Mouse (Mus musculus) Patski (cell line): Measurements from ENCODE around the gene Mgst1. TPM values are rescaled to one million over a fixed set of nuclear protein-coding genes. Genes with fewer than 3 reads are reported as not detected.
A peak's percentile ranks its signal among the peaks of the same experiment; 100 is the strongest.

ENCODE experiments used
- ATAC-seq: fragments of 100-300 bp; one replicate; pipeline ENCODE4 v1.8.0; 2021
- CTCF ChIA-PET: fragments of 350-600 bp; sonication (Branson Sonifier 250); formaldehyde crosslinking; loops from one replicate; lab custom pipeline; 2022; ENCODE audit warnings: inconsistent platforms; lab: Charles Lee
- POLR2A ChIA-PET: fragments of 350-600 bp; sonication (Branson Sonifier 250); formaldehyde crosslinking; loops from one replicate; lab custom pipeline; 2022; ENCODE audit warnings: antibody characterized with exemption, inconsistent platforms; lab: Charles Lee
- DNase-seq: peaks from one replicate; pipeline ENCODE4 v3.0.0-alpha.2; 2011; ENCODE audit warnings: low read depth, low spot score
- H3K27me3 ChIP-seq: fragments of 371-371 bp; one replicate; pipeline ENCODE4 v1.5.1; 2021
- CTCF ChIP-seq: fragments of 100-300 bp; IDR thresholded peaks from one replicate; pipeline ENCODE4 v1.5.1; 2021
- in situ Hi-C: fragments of 300-500 bp; cut with MboI; formaldehyde crosslinking; loops from 3 replicates; pipeline ENCODE4 v1.11.1; 2018; ENCODE audit warnings: low pct_unique_long_range_greater_than_20kb, mixed read lengths
- polyA plus RNA-seq: library from polyadenylated mRNA; unstranded; gene quantifications from one replicate; pipeline ENCODE4 v1.2.3, GENCODE M21; 2021

The Mgst1 gene
- 126 TPM for polyA plus RNA-seq

GRCm38 (mm10) chr6:138139930-138140329 is at the start of gene Mgst1:
Mgst1 (plus strand) TSS chr6:138140316.
- no peak for TF ChIP-seq CTCF
- in situ Hi-C loops, result no loop called here
- DNase-seq (no peak), ATAC-seq (peak; percentile 56)
- peaks cover 18% of the 10 kb centered on the region for H3K27me3 ChIP-seq
- CTCF ChIA-PET, result interaction anchor here (1.8 kb wide), 1 partner anchor 15 kb away, joined by 3 read pairs; no protein-coding TSS in a partner anchor
- POLR2A ChIA-PET, result no interaction called here

GRCm38 (mm10) chr6:138092432-138092831 is 47.7 kb upstream of the Mgst1 start:
- POLR2A ChIA-PET, result no interaction called here
- H3K27me3 ChIP-seq, result peaks cover 18% of the 10 kb centered on the region
- ATAC-seq (no peak), DNase-seq (no peak)
- in situ Hi-C loops, result no loop called here
- TF ChIP-seq CTCF, result no peak
- CTCF ChIA-PET, result interaction anchor here (1.3 kb wide), 1 partner anchor 15 kb away, joined by 3 read pairs; no protein-coding TSS in a partner anchor

- no peak for TF ChIP-seq CTCF
- CTCF ChIA-PET, result no interaction called here
- in situ Hi-C loops, result no loop called here
- peaks cover 15% of the 10 kb centered on the region for H3K27me3 ChIP-seq
- DNase-seq (no peak), ATAC-seq (no peak)
- POLR2A ChIA-PET, result no interaction called here
These were observed 45.1 kb upstream of the Mgst1 start for GRCm38 (mm10) chr6:138095060-138095459.

- in situ Hi-C loops, result no loop called here
These were observed 40.5 kb upstream of the Mgst1 start for GRCm38 (mm10) chr6:138099646-138100045.

GRCm38 (mm10) chr6:138101843-138102242 is 38.3 kb upstream of the Mgst1 start:
- peaks cover 2% of the 10 kb centered on the region for H3K27me3 ChIP-seq
- in situ Hi-C loops, result no loop called here
- DNase-seq (no peak), ATAC-seq (no peak)
- TF ChIP-seq CTCF, result no peak
- CTCF ChIA-PET, result no interaction called here
- POLR2A ChIA-PET, result no interaction called here

More at GRCm38 (mm10) chr6:138099646-138100045, 40.5 kb upstream of the Mgst1 start:
- no peak for ATAC-seq
- CTCF ChIA-PET, result no interaction called here
- DNase-seq, result no peak
- H3K27me3 ChIP-seq, result no peaks in the 10 kb centered on the region
- POLR2A ChIA-PET, result no interaction called here
- TF ChIP-seq CTCF, result no peak

- CTCF ChIA-PET, result no interaction called here
- H3K27me3 ChIP-seq, result peaks cover 4% of the 10 kb centered on the region
- no peak for DNase-seq
- POLR2A ChIA-PET, result no interaction called here
- in situ Hi-C loops, result no loop called here
- no peak for ATAC-seq
- TF ChIP-seq CTCF, result no peak
These were observed 37.2 kb upstream of the Mgst1 start for GRCm38 (mm10) chr6:138102940-138103339.

- ChIA-PET CTCF (interaction anchor here (1.2 kb wide), 1 partner anchor 17 kb away, joined by 3 read pairs; no protein-coding TSS in a partner anchor), POLR2A (no interaction called here)
- DNase-seq (no peak), ATAC-seq (no peak)
- no peak for TF ChIP-seq CTCF
- in situ Hi-C loops, result no loop called here
- peaks cover 4% of the 10 kb centered on the region for H3K27me3 ChIP-seq
These were observed 35.6 kb upstream of the Mgst1 start for GRCm38 (mm10) chr6:138104559-138104958.

- H3K27me3 ChIP-seq, result peaks cover 4% of the 10 kb centered on the region
- in situ Hi-C loops, result no loop called here
- ATAC-seq, result no peak
- POLR2A ChIA-PET, result no interaction called here
- DNase-seq, result no peak
- CTCF ChIA-PET, result no interaction called here
- no peak for TF ChIP-seq CTCF
These were observed 22.6 kb upstream of the Mgst1 start for GRCm38 (mm10) chr6:138117496-138117895.

- peaks cover 4% of the 10 kb centered on the region for H3K27me3 ChIP-seq
- DNase-seq (no peak), ATAC-seq (no peak)
- ChIA-PET CTCF (no interaction called here), POLR2A (no interaction called here)
- in situ Hi-C loops, result no loop called here
- no peak for TF ChIP-seq CTCF
These were observed 11.5 kb upstream of the Mgst1 start for GRCm38 (mm10) chr6:138128392-138129335.

- in situ Hi-C loops, result no loop called here
- DNase-seq, result no peak
- no peak for TF ChIP-seq CTCF
- ATAC-seq, result no peak
- ChIA-PET POLR2A (interaction anchor here (0.7 kb wide), 1 partner anchor 24 kb away, joined by 3 read pairs; no protein-coding TSS in a partner anchor), CTCF (interaction anchor here (1.2 kb wide), 2 partner anchors 36 to 52 kb away, joined by 3 read pairs; no protein-coding TSS in a partner anchor)
- H3K27me3 ChIP-seq, result peaks cover 6% of the 10 kb centered on the region
These were observed 9.6 kb upstream of the Mgst1 start for GRCm38 (mm10) chr6:138130541-138130940.

GRCm38 (mm10) chr6:138140336-138140735 is 220 bp downstream of the Mgst1 start:
- in situ Hi-C loops, result no loop called here
- ATAC-seq, result peak; percentile 73
- H3K27me3 ChIP-seq, result peaks cover 18% of the 10 kb centered on the region
- POLR2A ChIA-PET, result no interaction called here
- DNase-seq, result no peak
- CTCF ChIA-PET, result interaction anchor here (1.8 kb wide), 1 partner anchor 14 kb away, joined by 3 read pairs; no protein-coding TSS in a partner anchor
- no peak for TF ChIP-seq CTCF
